Mouse (Mus musculus): ENCODE data around the gene Lamb1. TPM values are rescaled to one million over a fixed set of nuclear protein-coding genes. Genes with fewer than 3 reads are reported as not detected.

Lamb1 gene
- total RNA-seq, 2 experiments from 2014 or later, result 22.2 to 24.5 TPM

GRCm38 (mm10) chr12:31369656-31370055, 104.6 kb downstream of the Lamb1 start:
- intact Hi-C loops (cut with DNase I), result loop anchor here (10.0 kb wide), 3 partner anchors 125 to 555 kb away; partner anchors contain the start of gene Cbll1

GRCm38 (mm10) chr12:31374603-31375282, 109.7 kb downstream of the Lamb1 start:
- intact Hi-C loops (cut with DNase I), result loop anchor here (10.0 kb wide), 3 partner anchors 120 to 550 kb away; partner anchors contain the start of gene Cbll1
- DNase-seq, result peak; percentile 29 to 40

More at GRCm38 (mm10) chr12:31369656-31370055, 104.6 kb downstream of the Lamb1 start:
- no peak for DNase-seq

- intact Hi-C loops (cut with DNase I), result loop anchor here (10.0 kb wide), 3 partner anchors 120 to 550 kb away; partner anchors contain the start of gene Cbll1
These were observed 110.2 kb downstream of the Lamb1 start for GRCm38 (mm10) chr12:31375283-31375615.

GRCm38 (mm10) chr12:31376326-31376950, 111.4 kb downstream of the Lamb1 start:
- no peak for DNase-seq
- intact Hi-C loops (cut with DNase I), result loop anchor here (10.0 kb wide), 3 partner anchors 118 to 548 kb away; partner anchors contain the start of gene Cbll1

More at GRCm38 (mm10) chr12:31375283-31375615, 110.2 kb downstream of the Lamb1 start:
- DNase-seq, result no peak

GRCm38 (mm10) chr12:31377241-31377640, 112.2 kb downstream of the Lamb1 start:
- intact Hi-C loops (cut with DNase I), result loop anchor here (10.0 kb wide), 3 partner anchors 118 to 548 kb away; partner anchors contain the start of gene Cbll1
- DNase-seq, result no peak

Other genes with a start within 250 kb of the Lamb1 start
- gene Fam110c, start 191.4 kb upstream of the Lamb1 start, total RNA-seq (2021), result not detected
- gene Gm6993, start 24.5 kb upstream of the Lamb1 start, total RNA-seq (2021), result not detected
- gene Dld, start 86.2 kb downstream of the Lamb1 start, total RNA-seq (2021), result 100 to 1,000 TPM; 195 to 197 TPM
- not detected for gene Slc26a3, start 125.6 kb downstream of the Lamb1 start, total RNA-seq (2021)
- 10 to 100 TPM in 1 of 2 experiments, 1 to 10 TPM in 1; 7.5 to 10.6 TPM for gene Cbll1, start 234.4 kb downstream of the Lamb1 start, total RNA-seq (2021)